Mouse (Mus musculus) erythroblast, adult 5-6 weeks (primary cell): Measurements from ENCODE around the gene S100a6. TPM values are rescaled to one million over a fixed set of nuclear protein-coding genes. Genes with fewer than 3 reads are reported as not detected.

ENCODE experiments used
- ATAC-seq: replicated peaks from 2 replicates; pipeline ENCODE4 v1.8.0; 2016; ENCODE audit warnings: moderate number of reproducible peaks, mild to moderate bottlenecking, moderate TSS enrichment, inconsistent platforms; ENCODE audit not compliant: poor library complexity, low FRiP score, severe bottlenecking
- total RNA-seq, 2 experiments: library from RNA; stranded (forward) in 1 of 2; stranded (reverse) in 1 of 2; fragments of 150-400 nt in 1 of 2; fragments of 200-764, 138-1000 nt in 1 of 2; gene quantifications; 2 replicates each; pipeline versions ENCODE4 v1.2.3 to v1.2.4; 2015 to 2017; ENCODE audit warnings: low replicate concordance in 2 of 2

Gene S100a6
- total RNA-seq, 2 experiments from 2014 or later, result 99.2 to 247 TPM

GRCm38 (mm10) chr3:90621552-90621951, 8.9 kb downstream of the S100a6 start:
- no peak for ATAC-seq

GRCm38 (mm10) chr3:90623435-90624071, 10.9 kb downstream of the S100a6 start:
- no peak for ATAC-seq

- ATAC-seq, result no peak
Observed at GRCm38 (mm10) chr3:90625496-90625895, 12.8 kb downstream of the S100a6 start.

- no peak for ATAC-seq
Observed at GRCm38 (mm10) chr3:90626266-90627021, 13.8 kb downstream of the S100a6 start.

- ATAC-seq, result no peak
Observed at GRCm38 (mm10) chr3:90627366-90627765, 14.7 kb downstream of the S100a6 start.

GRCm38 (mm10) chr3:90627807-90628206, 15.1 kb downstream of the S100a6 start:
- no peak for ATAC-seq

GRCm38 (mm10) chr3:90629298-90629697, 16.6 kb downstream of the S100a6 start:
- ATAC-seq, result no peak

- ATAC-seq, result no peak
Observed at GRCm38 (mm10) chr3:90631984-90632383, 19.3 kb downstream of the S100a6 start.

- no peak for ATAC-seq
Observed at GRCm38 (mm10) chr3:90638511-90639275, 26.0 kb downstream of the S100a6 start.

GRCm38 (mm10) chr3:90639511-90640154, 27.0 kb downstream of the S100a6 start:
- peak; percentile 80 for ATAC-seq

GRCm38 (mm10) chr3:90640981-90641380, 28.3 kb downstream of the S100a6 start:
- no peak for ATAC-seq

- no peak for ATAC-seq
Observed at GRCm38 (mm10) chr3:90644220-90644619, 31.5 kb downstream of the S100a6 start.

- ATAC-seq, result no peak
Observed at GRCm38 (mm10) chr3:90647291-90647690, 34.6 kb downstream of the S100a6 start.

- no peak for ATAC-seq
Observed at GRCm38 (mm10) chr3:90648981-90649380, 36.3 kb downstream of the S100a6 start.

- no peak for ATAC-seq
Observed at GRCm38 (mm10) chr3:90649832-90650231, 37.1 kb downstream of the S100a6 start.

GRCm38 (mm10) chr3:90652878-90653508, 40.3 kb downstream of the S100a6 start:
- no peak for ATAC-seq

- no peak for ATAC-seq
Observed at GRCm38 (mm10) chr3:90653717-90654116, 41.0 kb downstream of the S100a6 start, which contains the start of gene S100a7a. TSS of gene S100a7a (plus strand) at chr3:90654017.

- ATAC-seq, result no peak
Observed at GRCm38 (mm10) chr3:90657405-90657804, 44.7 kb downstream of the S100a6 start.

- ATAC-seq, result no peak
Observed at GRCm38 (mm10) chr3:90659364-90660044, 46.8 kb downstream of the S100a6 start.
